Mouse (Mus musculus) midbrain, embryonic 13.5 days (tissue): ENCODE results near the gene Mast4. TPM values are rescaled to one million over a fixed set of nuclear protein-coding genes. Genes with fewer than 3 reads are reported as not detected.

Experiments
- ATAC-seq: fragments of 200-750 bp; cut with Nextera tagmentation; 2 replicates; pipeline ENCODE4 v1.8.0; 2017; ENCODE audit warnings: mild to moderate bottlenecking, moderate TSS enrichment, moderate library complexity
- H3K27ac ChIP-seq: fragments of 300-500 bp; sonication (generic); 2 replicates; pipeline ENCODE4 v1.5.1; 2015; ENCODE audit warnings: inconsistent platforms, mild to moderate bottlenecking, moderate library complexity
- H3K27me3 ChIP-seq: fragments of 300-500 bp; sonication (generic); 2 replicates; pipeline ENCODE4 v1.6.1; 2015; ENCODE audit warnings: mild to moderate bottlenecking, inconsistent platforms
- H3K36me3 ChIP-seq: fragments of 300-500 bp; sonication (generic); 2 replicates; pipeline ENCODE4 v1.6.1; 2015; ENCODE audit warnings: mild to moderate bottlenecking, inconsistent platforms
- H3K4me1 ChIP-seq: fragments of 300-500 bp; sonication (generic); replicated peaks from 2 replicates; pipeline ENCODE4 v1.6.1; 2015; ENCODE audit warnings: inconsistent platforms
- H3K4me2 ChIP-seq: fragments of 300-500 bp; sonication (generic); replicated peaks from 2 replicates; pipeline ENCODE4 v1.6.1; 2015; ENCODE audit warnings: moderate library complexity, mild to moderate bottlenecking, inconsistent platforms
- H3K4me3 ChIP-seq: fragments of 300-500 bp; sonication (generic); replicated peaks from 2 replicates; pipeline ENCODE4 v1.5.1; 2015; ENCODE audit warnings: mild to moderate bottlenecking, inconsistent platforms
- H3K9ac ChIP-seq: fragments of 300-500 bp; sonication (generic); replicated peaks from 2 replicates; pipeline ENCODE4 v1.6.1; 2015; ENCODE audit warnings: mild to moderate bottlenecking, inconsistent platforms
- H3K9me3 ChIP-seq: fragments of 300-500 bp; sonication (generic); 2 replicates; pipeline ENCODE4 v1.6.1; 2016; ENCODE audit warnings: mild to moderate bottlenecking, inconsistent platforms
- WGBS: fragments of 180-500 bp; shearing (Covaris S2); methylation state at CpG from one replicate; pipeline ENCODE4 v1.1.7; 2015; 5-methylcytosine and 5-hydroxymethylcytosine counted together
- polyA plus RNA-seq: library from polyadenylated mRNA; unstranded; fragments of >200 nt; fragmentation: Nextera tagmentation; extraction: Ambion mirVana; gene quantifications from 2 replicates; pipeline ENCODE4 v1.2.1, GENCODE M21; 2015

Gene Mast4
- polyA plus RNA-seq, 1 experiment from 2014 or later, result 33.4 TPM

DNA sequence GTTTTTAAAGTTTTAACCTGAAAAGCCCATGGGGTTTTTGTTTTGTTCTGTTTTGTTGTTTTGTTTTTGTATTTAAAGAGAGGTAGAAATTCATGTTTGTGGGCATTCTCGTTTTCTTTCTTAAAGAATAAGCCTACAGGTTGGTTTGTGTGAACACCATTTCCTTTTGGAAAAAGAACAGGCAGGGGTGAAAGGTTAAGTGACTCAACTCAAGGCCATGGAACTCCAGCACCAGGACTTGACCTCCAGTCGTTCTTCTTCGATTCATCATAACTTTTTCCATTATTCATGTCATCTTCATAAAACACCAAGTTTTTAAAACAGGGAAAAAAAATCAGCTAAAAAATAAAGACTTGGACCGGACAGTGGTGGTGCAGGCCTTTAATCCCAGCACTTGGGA, 105.2 kb downstream of the Mast4 start:
- no peak overlapping the region for H3K9ac ChIP-seq
- 86% methylated on average over 4 of the region's 4 CpGs for WGBS

GRCm38 (mm10) chr13:103225895-103226815, 108.1 kb downstream of the Mast4 start:
- peak overlapping the region; percentile 51 for H3K27ac ChIP-seq
- peak; percentile 72 for ATAC-seq

More for the DNA sequence above, 105.2 kb downstream of the Mast4 start:
- Histone ChIP-seq H3K4me1 (peaks cover 16% of the 10 kb centered on the region), H3K27me3 (no peaks in the 10 kb centered on the region), H3K36me3 (no peaks in the 10 kb centered on the region), H3K27ac (no peak overlapping the region), H3K9me3 (no peaks in the 10 kb centered on the region), H3K4me3 (no peak overlapping the region), H3K4me2 (no peak overlapping the region)
- no peak for ATAC-seq

GRCm38 (mm10) chr13:103225217-103225894, 108.9 kb downstream of the Mast4 start:
- no peaks in the 10 kb centered on the region for H3K27me3 ChIP-seq

More at GRCm38 (mm10) chr13:103225895-103226815, 108.1 kb downstream of the Mast4 start:
- H3K27me3 ChIP-seq, result no peaks in the 10 kb centered on the region
- peaks cover 16% of the 10 kb centered on the region for H3K4me1 ChIP-seq
- no peaks in the 10 kb centered on the region for H3K36me3 ChIP-seq
- peak overlapping the region; percentile 17 for H3K4me2 ChIP-seq
- H3K9ac ChIP-seq, result no peak overlapping the region
- no peaks in the 10 kb centered on the region for H3K9me3 ChIP-seq
- WGBS, result 41% methylated on average over 17 of the region's 17 CpGs
- H3K4me3 ChIP-seq, result no peak overlapping the region

GRCm38 (mm10) chr13:103220479-103221064, 113.7 kb downstream of the Mast4 start:
- H3K27ac ChIP-seq, result no peak overlapping the region
- no peak overlapping the region for H3K4me2 ChIP-seq
- no peaks in the 10 kb centered on the region for H3K36me3 ChIP-seq
- no peaks in the 10 kb centered on the region for H3K9me3 ChIP-seq
- WGBS, result 17% methylated on average over 11 of the region's 11 CpGs
- H3K4me1 ChIP-seq, result peaks cover 13% of the 10 kb centered on the region
- no peak overlapping the region for H3K4me3 ChIP-seq
- ATAC-seq, result no peak
- no peak overlapping the region for H3K9ac ChIP-seq
- no peaks in the 10 kb centered on the region for H3K27me3 ChIP-seq

More at GRCm38 (mm10) chr13:103225217-103225894, 108.9 kb downstream of the Mast4 start:
- Histone ChIP-seq H3K4me1 (peaks cover 23% of the 10 kb centered on the region), H3K27ac (0 out of 2 replicates have a peak overlapping the region, but pooled peaks have one; percentile 37), H3K4me3 (no peak overlapping the region), H3K4me2 (peak overlapping the region; percentile 17), H3K9me3 (no peaks in the 10 kb centered on the region), H3K9ac (no peak overlapping the region), H3K36me3 (no peaks in the 10 kb centered on the region)
- peak; percentile 39; the same call in 1 of the 2 replicates for ATAC-seq
- WGBS, result 32% methylated on average over 11 of the region's 11 CpGs

DNA sequence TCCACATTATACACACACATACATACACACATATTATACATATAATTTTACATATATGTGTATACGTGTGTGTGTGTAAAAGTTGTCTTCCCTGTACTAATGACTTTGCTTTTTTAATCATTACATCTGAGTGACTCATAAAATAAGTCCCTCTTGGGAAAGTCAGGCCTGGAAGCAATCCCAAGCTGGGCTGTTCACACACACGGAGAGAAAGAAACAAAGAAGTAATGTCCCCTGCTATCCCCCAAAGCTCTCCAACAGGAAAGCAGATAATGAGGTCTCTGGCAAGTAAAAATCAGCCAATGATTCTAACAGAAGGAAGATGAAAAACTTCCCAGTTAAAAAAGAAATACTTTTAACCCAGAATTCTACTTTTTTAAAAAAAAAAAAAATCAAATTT, 114.3 kb downstream of the Mast4 start:
- H3K4me1 ChIP-seq, result peaks cover 8% of the 10 kb centered on the region
- 43% methylated on average over 2 of the region's 2 CpGs for WGBS
- no peaks in the 10 kb centered on the region for H3K36me3 ChIP-seq
- H3K4me2 ChIP-seq, result no peak overlapping the region
- H3K9ac ChIP-seq, result no peak overlapping the region
- no peak overlapping the region for H3K4me3 ChIP-seq
- no peaks in the 10 kb centered on the region for H3K27me3 ChIP-seq
- ATAC-seq, result no peak
- H3K9me3 ChIP-seq, result no peaks in the 10 kb centered on the region
- H3K27ac ChIP-seq, result no peak overlapping the region

GRCm38 (mm10) chr13:103217486-103217885, 116.8 kb downstream of the Mast4 start:
- no peak for ATAC-seq

GRCm38 (mm10) chr13:103214506-103214905, 119.8 kb downstream of the Mast4 start:
- no peaks in the 10 kb centered on the region for H3K27me3 ChIP-seq
- H3K4me1 ChIP-seq, result no peaks in the 10 kb centered on the region
- H3K9ac ChIP-seq, result no peak overlapping the region
- H3K4me2 ChIP-seq, result no peak overlapping the region
- H3K4me3 ChIP-seq, result no peak overlapping the region
- H3K36me3 ChIP-seq, result no peaks in the 10 kb centered on the region
- H3K9me3 ChIP-seq, result no peaks in the 10 kb centered on the region
- ATAC-seq, result no peak
- WGBS, result 82% methylated on average over 3 of the region's 3 CpGs
- H3K27ac ChIP-seq, result no peak overlapping the region

More at GRCm38 (mm10) chr13:103217486-103217885, 116.8 kb downstream of the Mast4 start:
- Histone ChIP-seq H3K27me3 (no peaks in the 10 kb centered on the region), H3K9me3 (no peaks in the 10 kb centered on the region), H3K9ac (no peak overlapping the region), H3K36me3 (no peaks in the 10 kb centered on the region), H3K4me2 (no peak overlapping the region), H3K27ac (no peak overlapping the region), H3K4me1 (peaks cover 8% of the 10 kb centered on the region), H3K4me3 (no peak overlapping the region)
- 85% methylated on average over 3 of the region's 3 CpGs for WGBS

- H3K27ac ChIP-seq, result no peak overlapping the region
- 82% methylated on average over 6 of the region's 6 CpGs for WGBS
- H3K9ac ChIP-seq, result no peak overlapping the region
- H3K27me3 ChIP-seq, result no peaks in the 10 kb centered on the region
- H3K9me3 ChIP-seq, result no peaks in the 10 kb centered on the region
- H3K36me3 ChIP-seq, result no peaks in the 10 kb centered on the region
- H3K4me1 ChIP-seq, result no peaks in the 10 kb centered on the region
- no peak for ATAC-seq
- no peak overlapping the region for H3K4me3 ChIP-seq
- H3K4me2 ChIP-seq, result no peak overlapping the region
Measured at GRCm38 (mm10) chr13:103211953-103212352, 122.3 kb downstream of the Mast4 start.

DNA sequence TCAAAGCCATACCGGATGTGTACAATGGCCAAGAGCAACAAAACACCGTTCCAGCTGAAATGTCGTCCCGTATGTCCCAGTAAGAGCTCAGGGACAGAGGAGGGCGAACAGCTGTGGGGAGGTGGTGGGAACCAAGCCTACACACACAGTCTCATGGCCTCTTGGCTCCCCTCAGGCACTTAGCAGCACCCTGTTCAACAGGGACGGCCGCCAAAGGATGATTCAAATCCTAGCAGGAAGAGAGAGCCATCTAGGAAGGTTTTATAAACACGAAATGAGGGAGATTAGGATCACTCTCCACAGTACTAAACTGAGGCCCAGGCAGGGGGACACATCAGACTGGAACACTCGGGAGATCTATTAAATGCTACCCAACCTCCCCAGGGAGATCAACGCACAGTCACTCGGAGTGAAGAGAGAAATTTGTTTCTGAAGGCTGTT, 122.8 kb downstream of the Mast4 start:
- ATAC-seq, result no peak
- Histone ChIP-seq H3K4me2 (no peak overlapping the region), H3K4me1 (peaks cover 2% of the 10 kb centered on the region; the same call in 1 of the 2 replicates), H3K4me3 (no peak overlapping the region), H3K27ac (no peak overlapping the region), H3K27me3 (no peaks in the 10 kb centered on the region), H3K9me3 (no peaks in the 10 kb centered on the region), H3K9ac (no peak overlapping the region), H3K36me3 (no peaks in the 10 kb centered on the region)
- WGBS, result 79% methylated on average over 11 of the region's 11 CpGs

- 88% methylated on average over 4 of the region's 4 CpGs for WGBS
- Histone ChIP-seq H3K27ac (no peak overlapping the region), H3K4me2 (no peak overlapping the region), H3K36me3 (no peaks in the 10 kb centered on the region), H3K9ac (no peak overlapping the region), H3K4me1 (peaks cover 5% of the 10 kb centered on the region; the same call in 1 of the 2 replicates), H3K9me3 (no peaks in the 10 kb centered on the region), H3K27me3 (no peaks in the 10 kb centered on the region), H3K4me3 (no peak overlapping the region)
- no peak for ATAC-seq
Measured at GRCm38 (mm10) chr13:103210746-103211145, 123.6 kb downstream of the Mast4 start.

- ATAC-seq, result no peak
- Histone ChIP-seq H3K4me3 (no peak overlapping the region), H3K4me1 (peaks cover 5% of the 10 kb centered on the region; the same call in 1 of the 2 replicates), H3K27me3 (no peaks in the 10 kb centered on the region), H3K9me3 (no peaks in the 10 kb centered on the region), H3K4me2 (no peak overlapping the region), H3K36me3 (no peaks in the 10 kb centered on the region), H3K27ac (no peak overlapping the region), H3K9ac (no peak overlapping the region)
- 93% methylated on average over 4 of the region's 4 CpGs for WGBS
Measured at GRCm38 (mm10) chr13:103207199-103207598, 127.1 kb downstream of the Mast4 start.
